Mouse (Mus musculus): Measurements from ENCODE around the gene Ggct. TPM values are rescaled to one million over a fixed set of nuclear protein-coding genes. Genes with fewer than 3 reads are reported as not detected.

Gene Ggct
- polyA plus RNA-seq, 1 experiment: 4.2 TPM

DNA sequence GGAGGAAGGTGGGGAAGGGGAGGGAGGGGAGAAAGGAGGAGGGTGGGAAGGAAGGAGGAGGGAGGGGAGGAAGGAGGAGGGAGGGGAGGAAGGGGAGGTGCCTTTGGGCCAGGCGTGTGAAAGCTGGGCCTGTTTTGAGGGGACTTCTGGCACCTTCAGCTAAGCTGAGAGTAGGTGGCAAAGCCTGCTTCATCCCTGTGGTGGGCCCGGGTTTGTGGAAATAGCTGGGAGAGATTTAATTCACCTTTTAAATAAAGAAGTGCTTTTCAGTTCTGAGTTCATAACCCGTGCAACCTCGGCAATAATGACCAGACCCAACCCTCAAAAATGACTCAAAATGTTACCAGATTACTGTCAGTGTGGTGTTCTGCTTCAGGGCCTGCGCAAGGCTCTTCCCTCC lies 59.5 kb downstream of the Ggct start:
- no peaks in the 10 kb centered on the region for H3K27me3 ChIP-seq (ENCODE audit: control insufficient read depth, insufficient read depth, insufficient read length)
- H3K4me2 ChIP-seq (ENCODE audit: low read depth): no peak overlapping the region
- H3K4me3 ChIP-seq: no peak overlapping the region
- H3K79me2 ChIP-seq (ENCODE audit: control insufficient read depth, insufficient read depth): no peaks in the 10 kb centered on the region
- no peaks in the 10 kb centered on the region for H3K36me3 ChIP-seq (ENCODE audit: control insufficient read depth, insufficient read depth)
- no peak overlapping the region for H3ac ChIP-seq (ENCODE audit: control insufficient read depth, insufficient read length)
- TF ChIP-seq USF1 (IDR thresholded peaks at IDR 0.05; ENCODE audit: low read depth) (no peak), CEBPB (IDR thresholded peaks at IDR 0.05; ENCODE audit: insufficient read depth, poor library complexity, severe bottlenecking) (no peak), SRF (IDR thresholded peaks at IDR 0.05; ENCODE audit: control insufficient read depth, insufficient read length, low read depth) (no peak), MYOG (IDR thresholded peaks at IDR 0.05; ENCODE audit: control insufficient read depth in 1 of 3, insufficient read depth in 1 of 3, insufficient read length in 2 of 3, low read depth in 2 of 3) (no peak)

Other genes starting within 250 kb of the Ggct start
- gene Znrf2, start 176.0 kb downstream of the Ggct start, polyA plus RNA-seq (2012; fragmentation: generic; extraction: Trizol): 5.7 TPM
- 1.5 TPM for gene Nod1, start 20.3 kb downstream of the Ggct start, polyA plus RNA-seq (2012; fragmentation: generic; extraction: Trizol)
- 459 TPM for gene Gars, start 45.1 kb upstream of the Ggct start, polyA plus RNA-seq (2012; fragmentation: generic; extraction: Trizol)
- gene Crhr2, start 140.1 kb upstream of the Ggct start, polyA plus RNA-seq (2012; fragmentation: generic; extraction: Trizol): not detected
- gene Inmt, start 182.1 kb upstream of the Ggct start, polyA plus RNA-seq (2012; fragmentation: generic; extraction: Trizol): not detected
- gene Mindy4, start 210.4 kb upstream of the Ggct start, polyA plus RNA-seq (2012; fragmentation: generic; extraction: Trizol): 5.0 TPM

All from myocyte (in vitro differentiated cells).